Mouse (Mus musculus): ENCODE data around the gene Ankrd44.

- TF ChIP-seq CTCF (IDR thresholded peaks at IDR 0.05) (no peak), POLR2A (IDR thresholded peaks at IDR 0.05; ENCODE audit: insufficient read depth, low read depth, low read length) (no peak), EP300 (IDR thresholded peaks at IDR 0.05; ENCODE audit: insufficient read depth, low read depth, low read length) (no peak)
Observed at GRCm38 (mm10) chr1:54833221-54833620, 93.0 kb downstream of the Ankrd44 start.

All from heart, adult 2 months (tissue).